Mouse (Mus musculus): Measurements from ENCODE around the gene Rspo4.

The Rspo4 gene

DNA sequence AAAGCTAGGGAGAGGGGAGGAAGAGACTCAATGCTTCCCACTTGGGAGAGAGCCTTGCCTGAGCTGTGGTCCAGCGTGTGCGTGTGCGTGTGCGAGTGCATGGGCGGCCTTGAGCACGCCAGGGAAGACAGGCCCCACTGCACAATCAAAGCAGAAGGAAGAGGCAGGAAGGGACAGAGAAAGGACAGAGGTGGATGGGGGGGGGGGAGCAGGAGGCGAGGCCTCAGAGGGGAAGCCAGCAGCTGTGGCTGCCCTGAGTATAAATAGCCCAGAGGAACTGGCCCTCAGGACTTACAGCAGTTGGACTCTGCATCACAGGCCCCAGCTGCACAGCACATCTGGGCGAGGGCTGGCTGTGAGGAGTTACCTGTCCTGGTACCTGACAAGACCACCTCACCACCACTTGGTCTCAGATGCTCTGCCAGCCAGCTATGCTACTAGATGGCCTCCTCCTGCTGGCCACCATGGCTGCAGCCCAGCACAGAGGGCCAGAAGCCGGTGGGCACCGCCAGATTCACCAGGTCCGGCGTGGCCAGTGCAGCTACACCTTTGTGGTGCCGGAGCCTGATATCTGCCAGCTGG is 68.3 kb downstream of the Rspo4 start, which contains the start of gene Angpt4:
Gene Angpt4, plus strand, starts transcription at position 292 of the 582 bp plus-strand sequence.
- DNase-seq (ENCODE audit: low read depth, low spot score): no peak

- DNase-seq (ENCODE audit: low read depth, low spot score): no peak
Measured at GRCm38 (mm10) chr2:151911751-151912150, 69.0 kb downstream of the Rspo4 start.

- DNase-seq (ENCODE audit: low read depth, low spot score): no peak
Measured at GRCm38 (mm10) chr2:151914120-151914519, 71.4 kb downstream of the Rspo4 start.

DNA sequence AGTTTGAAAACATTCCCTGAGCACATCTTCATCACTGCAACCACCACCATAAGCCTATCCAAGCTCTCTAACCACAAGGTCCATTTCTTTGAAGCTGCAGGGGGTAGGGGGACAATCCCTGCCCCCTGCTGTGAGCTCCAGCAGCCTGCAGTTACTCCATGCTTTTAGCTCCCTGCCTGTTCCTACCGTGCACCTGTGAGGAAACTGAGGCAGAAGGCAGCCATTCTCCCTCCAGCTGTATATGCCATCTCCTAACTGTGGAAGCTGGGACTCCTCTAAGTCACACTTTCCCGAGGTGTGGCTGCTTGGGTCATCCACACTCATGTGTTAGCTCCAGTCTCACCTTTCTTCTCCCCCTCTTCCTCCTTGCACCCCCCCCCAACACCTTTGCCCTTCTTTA is 72.4 kb downstream of the Rspo4 start:
- no peak for DNase-seq (ENCODE audit: low read depth, low spot score)

GRCm38 (mm10) chr2:151916061-151916831 is 73.5 kb downstream of the Rspo4 start:
- DNase-seq (ENCODE audit: low read depth, low spot score): no peak

DNA sequence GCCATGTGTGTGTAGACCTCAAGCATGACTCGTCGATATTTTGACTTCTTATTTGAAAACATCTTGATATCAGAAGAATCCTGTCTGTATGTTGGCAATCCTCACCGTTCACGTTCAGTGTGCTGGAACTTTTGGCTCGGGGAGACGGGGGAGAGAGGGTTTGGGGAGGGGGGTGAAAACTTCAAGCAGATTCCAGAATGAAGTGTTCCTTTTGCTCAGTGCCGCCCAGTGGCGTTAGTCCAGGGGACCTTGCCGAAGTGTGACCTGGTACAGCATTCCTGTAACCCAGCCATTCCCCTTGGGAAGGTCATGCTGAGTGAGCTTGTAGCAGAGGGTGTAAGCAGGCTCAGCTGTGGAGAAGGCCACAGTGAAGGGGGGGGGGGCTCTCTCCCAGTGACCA is 76.4 kb downstream of the Rspo4 start:
- DNase-seq (ENCODE audit: low read depth, low spot score): no peak

DNA sequence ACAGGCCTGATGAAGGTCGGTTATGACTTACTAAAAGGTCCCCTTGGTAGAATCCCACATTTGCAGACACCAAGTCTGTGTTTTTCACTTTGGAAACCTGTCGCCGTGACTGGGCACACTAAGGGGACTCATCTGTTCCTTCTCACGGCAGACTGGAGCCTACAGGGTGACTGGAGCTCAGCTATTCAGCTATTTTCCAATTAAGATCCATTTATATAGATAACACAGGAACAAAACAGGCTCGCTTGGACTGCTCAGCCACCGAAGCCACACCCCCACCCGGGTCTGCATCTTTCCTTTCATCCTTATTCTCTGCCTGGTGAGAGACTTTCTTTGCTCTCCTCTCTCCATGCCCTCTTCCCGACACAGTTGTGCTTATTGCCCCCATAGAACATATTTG is 78.3 kb downstream of the Rspo4 start:
- DNase-seq (ENCODE audit: low read depth, low spot score): no peak

DNA sequence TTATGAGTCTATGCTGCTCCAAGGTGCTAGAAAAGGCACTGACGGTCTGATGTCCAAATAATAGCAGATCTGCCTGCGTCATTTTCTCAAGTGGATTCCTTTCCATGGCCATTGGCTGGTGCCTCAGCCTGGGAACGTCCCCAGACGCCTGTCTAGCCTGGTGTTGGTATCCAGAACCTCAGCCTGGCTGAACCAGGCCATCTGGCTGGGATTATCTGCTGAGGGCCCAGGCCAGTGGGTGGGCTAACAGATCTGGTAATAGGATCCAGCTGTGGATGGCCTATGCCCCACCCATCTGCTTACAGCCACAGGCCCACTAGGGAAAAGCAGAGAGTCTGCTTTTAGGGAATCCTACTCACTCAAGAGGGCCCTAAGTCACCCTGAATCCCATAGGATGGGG is 78.9 kb downstream of the Rspo4 start:
- no peak for DNase-seq (ENCODE audit: low read depth, low spot score)
